Mouse (Mus musculus) heart, adult 2 months (tissue): ENCODE measurements around the gene Hist2h2ac.

Experiments
- CTCF ChIP-seq: fragments of 200-600 bp; IDR thresholded peaks from 2 replicates; pipeline ENCODE4 v1.8.1; 2022; ENCODE audit warnings: antibody characterized with exemption, mild to moderate bottlenecking, moderate library complexity
- POLR2A ChIP-seq: fragments of 200-500 bp; IDR thresholded peaks from 2 replicates; pipeline ENCODE4 v1.6.1; 2011; ENCODE audit warnings: mild to moderate bottlenecking, low read depth, low read length, control low read depth; ENCODE audit not compliant: insufficient read depth

DNA sequence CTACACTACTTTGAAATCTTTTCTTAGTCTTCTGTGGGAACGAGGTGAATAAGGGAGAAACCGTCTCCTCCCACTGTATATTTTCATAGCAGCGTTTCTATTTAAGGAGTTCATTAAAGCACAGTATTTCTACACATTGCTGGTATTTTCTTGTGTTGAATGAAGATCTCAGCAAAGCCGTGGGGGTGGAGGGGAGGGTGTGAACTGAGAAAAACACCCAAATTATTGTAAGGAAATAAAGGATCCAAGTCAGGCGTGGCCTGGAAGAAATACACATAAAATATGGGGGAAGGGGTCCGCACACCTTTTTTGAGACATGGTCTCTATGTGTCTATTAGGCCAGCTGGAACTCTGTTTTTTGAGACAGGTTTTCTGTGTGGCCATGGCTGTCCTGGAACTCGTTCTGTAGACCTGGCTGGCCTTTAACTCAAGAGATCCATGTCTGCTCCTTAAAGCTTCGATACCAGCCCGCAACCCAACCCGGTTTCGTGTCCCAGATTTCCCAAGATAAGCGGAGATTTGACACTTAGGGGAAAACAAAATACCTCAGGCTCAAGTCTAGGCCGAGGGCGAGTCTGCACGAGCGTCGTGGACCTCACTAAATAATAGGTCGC lies 49.0 kb downstream of the Hist2h2ac start:
- TF ChIP-seq CTCF (no peak), POLR2A (no peak)
